Mouse (Mus musculus) adipose tissue, adult 10 weeks (tissue): ENCODE data around the gene Apobec1. TPM values are rescaled to one million over a fixed set of nuclear protein-coding genes. Genes with fewer than 3 reads are reported as not detected.

Experiments
- polyA plus RNA-seq: library from polyadenylated mRNA; stranded (reverse); fragments of 350-450 nt; fragmentation: Illumina TruSeq; extraction: RNeasy Lipid Tissue Mini Kit (QIAGEN cat#74804); gene quantifications from one replicate; pipeline ENCODE4 v1.2.3, GENCODE M21; 2014; ENCODE audit warnings: low read depth, low replicate concordance

Gene Apobec1
- 23.1 TPM for polyA plus RNA-seq

DNA sequence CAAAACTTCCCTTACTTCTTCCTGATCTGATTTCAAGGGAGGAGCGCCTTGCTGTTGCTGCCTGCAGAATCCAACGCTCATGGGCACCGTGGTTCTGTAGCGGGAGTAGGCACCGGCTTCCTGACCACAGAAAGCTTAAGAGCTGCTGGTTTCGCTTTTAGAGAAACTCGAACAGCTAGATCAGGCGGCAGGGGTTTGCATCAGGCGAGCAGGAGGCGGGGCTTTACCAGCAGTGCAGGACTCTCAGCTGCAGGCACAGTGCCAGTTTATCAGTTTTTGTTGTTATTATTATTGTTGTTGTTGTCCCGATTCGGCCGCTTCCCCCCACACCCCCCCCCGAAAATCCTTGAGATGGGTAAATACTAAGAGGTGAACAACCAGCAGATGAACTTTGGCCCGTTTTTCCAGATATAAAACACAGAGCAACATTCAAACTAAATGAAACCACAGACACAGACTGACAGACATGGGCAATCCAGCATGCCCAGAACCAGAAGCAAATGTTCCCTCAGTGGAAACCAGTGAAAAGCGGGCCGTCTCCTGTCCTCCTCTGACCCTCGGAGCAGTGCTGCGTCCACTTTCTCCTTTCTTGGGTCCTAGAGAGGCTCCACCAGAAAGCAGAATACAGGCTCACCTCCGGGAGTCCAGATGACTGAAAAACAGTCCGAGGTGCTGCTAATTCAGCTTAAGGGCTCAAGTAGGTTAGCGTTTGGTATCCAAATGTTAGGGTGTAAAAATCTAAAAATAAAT lies at the start of gene Apobec1:
Apobec1 (minus strand) TSS at position 203 of the 750 bp plus-strand sequence.

GRCm38 (mm10) chr6:122626110-122626509 lies 23.9 kb upstream of the Apobec1 start, which contains the start of gene Dppa3:
Dppa3 (plus strand) TSS chr6:122626410.

DNA sequence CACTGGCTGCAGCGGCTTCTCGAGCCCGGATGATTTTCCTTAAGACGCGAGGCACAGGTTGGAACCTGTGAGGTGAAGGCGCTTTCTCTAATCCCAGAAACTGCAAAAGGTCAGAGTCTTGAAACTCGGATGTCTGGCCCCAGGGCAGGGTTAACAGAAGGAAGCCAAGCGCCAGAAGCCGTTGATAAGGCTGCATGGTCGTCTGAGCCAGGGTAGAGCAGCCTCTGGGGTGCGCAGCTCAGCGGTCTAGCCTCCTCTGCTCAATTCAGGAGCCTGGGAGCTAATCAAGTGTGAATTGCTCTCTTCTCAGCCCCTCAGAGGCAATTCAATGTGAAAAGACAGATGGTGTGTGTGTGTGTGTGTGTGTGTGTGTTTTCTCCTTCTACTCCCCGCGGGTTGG lies 7.5 kb upstream of the Apobec1 start, which contains the start of gene Gdf3:
Gdf3 (minus strand) TSS at position 317 of the 400 bp plus-strand sequence.

GRCm38 (mm10) chr6:122553606-122554005 lies 48.6 kb downstream of the Apobec1 start, which contains the start of gene Aicda:
Aicda (plus strand) TSS chr6:122553801.

Other genes with a start within 250 kb of the Apobec1 start
- 15.4 TPM for gene Rimklb, start 103.7 kb downstream of the Apobec1 start, polyA plus RNA-seq
- 62.5 TPM for gene Mfap5, start 96.6 kb downstream of the Apobec1 start, polyA plus RNA-seq
- not detected for gene Aicda, start 48.6 kb downstream of the Apobec1 start, polyA plus RNA-seq
- 0.24 TPM for gene Gdf3, start 7.6 kb upstream of the Apobec1 start, polyA plus RNA-seq
- gene Dppa3, start 24.0 kb upstream of the Apobec1 start, polyA plus RNA-seq = not detected
- 0.45 TPM for gene Nanog, start 105.0 kb upstream of the Apobec1 start, polyA plus RNA-seq
- 35.2 TPM for gene Slc2a3, start 199.2 kb upstream of the Apobec1 start, polyA plus RNA-seq
- 21.6 TPM for gene Foxj2, start 217.5 kb upstream of the Apobec1 start, polyA plus RNA-seq